Mouse (Mus musculus): Measurements from ENCODE around the gene Fam133b. TPM values are rescaled to one million over a fixed set of nuclear protein-coding genes. Genes with fewer than 3 reads are reported as not detected.

Fam133b gene
- polyA plus RNA-seq, 1 experiment from 2014 or later: 36.6 TPM

DNA sequence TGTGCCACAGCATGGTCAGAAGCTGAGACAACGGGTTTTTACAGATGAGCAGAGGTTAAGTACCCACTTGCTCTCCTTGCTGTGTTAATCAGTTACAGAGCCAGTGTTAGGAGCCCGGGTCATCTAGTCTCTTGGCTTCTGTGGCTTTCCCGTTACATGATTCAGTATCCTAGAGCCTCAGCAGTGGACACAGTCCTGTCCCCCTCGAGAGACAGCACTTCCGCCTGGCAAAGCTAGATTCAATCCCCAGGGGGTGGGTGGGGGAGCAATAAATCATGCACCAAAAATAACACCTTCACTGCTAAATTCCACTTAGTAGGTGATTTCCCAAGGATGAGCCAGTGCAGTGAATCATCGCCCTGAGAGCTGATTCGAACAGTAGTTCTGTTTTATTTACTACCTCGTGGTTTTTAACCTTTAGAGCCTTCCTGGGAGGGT lies 42.0 kb upstream of the Fam133b start:
- no peaks in the 10 kb centered on the region for H3K9me3 ChIP-seq (ENCODE audit: low read depth, low read length)
- TF ChIP-seq CTCF (IDR thresholded peaks at IDR 0.05; ENCODE audit: low read depth): no peak
- ATAC-seq (ENCODE audit: insufficient read depth) (no peak), DNase-seq (no peak)
- H3K27me3 ChIP-seq (ENCODE audit: insufficient read depth, low read length): no peaks in the 10 kb centered on the region
- no peak overlapping the region for H3K9ac ChIP-seq
- 30% methylated on average over 8 of the region's 8 CpGs for WGBS
- H3K36me3 ChIP-seq (ENCODE audit: insufficient read depth): no peaks in the 10 kb centered on the region
- peak overlapping the region; percentile 27; the same call in 1 of the 2 replicates for H3K27ac ChIP-seq (ENCODE audit: low read depth)
- H3K4me2 ChIP-seq: no peak overlapping the region
- H3K4me3 ChIP-seq (ENCODE audit: low read depth, low read length): no peak overlapping the region
- H3K4me1 ChIP-seq (ENCODE audit: insufficient read depth): peaks cover 14% of the 10 kb centered on the region

DNA sequence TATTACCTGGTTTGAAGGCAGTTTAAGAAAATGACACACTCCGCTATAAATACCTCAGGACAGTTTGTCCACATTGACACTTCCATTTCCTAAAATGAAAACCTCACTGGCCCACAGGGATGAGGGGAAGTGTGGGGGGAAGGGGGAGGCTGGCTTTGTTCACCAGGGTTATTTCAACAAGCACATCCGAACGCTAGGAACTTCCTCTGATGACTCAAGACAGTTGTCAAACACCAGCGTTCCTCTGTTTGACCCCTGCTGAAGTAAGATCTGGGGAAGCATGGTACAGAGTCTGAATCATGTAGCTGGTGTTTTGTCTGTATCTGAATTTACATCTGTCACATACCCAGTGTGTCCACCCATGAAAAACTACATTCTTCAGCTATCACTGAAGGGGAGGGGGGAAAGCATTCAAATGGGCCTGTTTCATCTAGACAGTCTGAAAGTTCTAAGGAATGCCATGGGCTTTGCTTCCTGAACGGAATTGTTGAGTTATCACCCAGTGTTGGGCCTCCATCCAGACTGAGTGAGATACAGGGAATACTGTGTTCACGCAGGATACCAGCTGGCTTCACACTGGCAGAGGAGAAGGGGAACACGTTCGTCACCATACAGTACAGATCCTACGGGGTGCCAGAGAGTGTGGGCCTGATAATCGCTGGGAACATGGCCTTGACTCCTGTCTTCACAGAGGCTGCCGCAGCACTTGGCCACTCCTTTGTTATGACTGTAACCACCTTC lies 40.9 kb upstream of the Fam133b start:
- ATAC-seq (ENCODE audit: insufficient read depth) (peak; percentile 76), DNase-seq (peak; percentile 66)
- Histone ChIP-seq H3K4me1 (ENCODE audit: insufficient read depth) (peaks cover 14% of the 10 kb centered on the region), H3K27ac (ENCODE audit: low read depth) (peak overlapping the region; percentile 69), H3K36me3 (ENCODE audit: insufficient read depth) (no peaks in the 10 kb centered on the region), H3K9ac (no peak overlapping the region), H3K4me2 (no peak overlapping the region), H3K27me3 (ENCODE audit: insufficient read depth, low read length) (no peaks in the 10 kb centered on the region), H3K4me3 (ENCODE audit: low read depth, low read length) (no peak overlapping the region), H3K9me3 (ENCODE audit: low read depth, low read length) (no peaks in the 10 kb centered on the region)
- TF ChIP-seq CTCF (IDR thresholded peaks at IDR 0.05; ENCODE audit: low read depth): no peak
- 26% methylated on average over 11 of the region's 11 CpGs for WGBS

DNA sequence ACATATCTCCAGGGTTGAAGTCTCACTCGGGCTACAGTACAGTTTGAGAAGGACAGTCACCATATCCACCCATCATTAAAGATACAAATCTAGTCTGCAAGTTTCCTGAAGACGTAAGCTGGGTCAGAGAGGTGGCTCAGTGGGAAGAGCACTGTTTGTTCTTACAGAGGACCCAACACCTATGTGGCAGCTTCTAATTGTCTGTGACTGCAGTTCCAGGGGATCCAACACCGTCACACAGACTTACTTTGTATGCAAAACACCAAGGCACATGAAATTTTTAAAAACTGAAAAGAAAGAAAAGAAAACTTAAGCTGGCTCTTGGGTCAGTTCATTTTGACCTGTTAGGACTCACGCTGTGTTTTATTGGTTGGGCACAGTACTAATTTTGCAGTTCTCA lies 40.3 kb upstream of the Fam133b start:
- no peak for TF ChIP-seq CTCF (IDR thresholded peaks at IDR 0.05; ENCODE audit: low read depth)
- H3K9ac ChIP-seq: no peak overlapping the region
- 61% methylated on average over 4 of the region's 4 CpGs for WGBS
- H3K27me3 ChIP-seq (ENCODE audit: insufficient read depth, low read length): no peaks in the 10 kb centered on the region
- H3K9me3 ChIP-seq (ENCODE audit: low read depth, low read length): no peaks in the 10 kb centered on the region
- peaks cover 14% of the 10 kb centered on the region for H3K4me1 ChIP-seq (ENCODE audit: insufficient read depth)
- peak overlapping the region; percentile 69; the same call in 1 of the 2 replicates for H3K27ac ChIP-seq (ENCODE audit: low read depth)
- ATAC-seq (ENCODE audit: insufficient read depth) (peak; percentile 21; the same call in 1 of the 2 replicates), DNase-seq (no peak)
- H3K4me3 ChIP-seq (ENCODE audit: low read depth, low read length): no peak overlapping the region
- no peaks in the 10 kb centered on the region for H3K36me3 ChIP-seq (ENCODE audit: insufficient read depth)
- no peak overlapping the region for H3K4me2 ChIP-seq

DNA sequence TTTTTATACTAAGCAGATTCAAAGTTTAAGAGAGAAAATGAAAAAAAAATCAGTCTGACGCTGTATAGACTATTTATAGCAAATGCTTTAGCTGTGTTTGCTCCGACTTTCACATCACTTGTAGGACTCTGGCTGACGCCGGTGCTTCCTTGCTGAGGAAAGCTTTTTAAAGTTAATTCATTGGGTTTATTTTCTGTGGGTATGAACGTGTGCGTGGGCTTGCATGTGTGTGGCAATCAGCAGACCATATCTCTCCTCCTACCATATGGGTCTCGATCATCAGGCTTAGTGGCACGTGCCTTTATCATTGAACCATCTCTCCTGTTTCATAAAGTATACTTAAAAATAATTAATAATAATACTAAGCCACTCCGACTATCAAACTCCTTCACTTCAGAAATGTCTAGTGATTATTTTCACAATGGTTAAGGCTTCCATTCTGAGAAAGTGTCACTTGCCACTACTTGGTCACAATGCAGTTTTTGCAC lies 39.8 kb upstream of the Fam133b start:
- Histone ChIP-seq H3K4me2 (no peak overlapping the region), H3K4me1 (ENCODE audit: insufficient read depth) (peaks cover 14% of the 10 kb centered on the region), H3K4me3 (ENCODE audit: low read depth, low read length) (no peak overlapping the region), H3K9ac (no peak overlapping the region), H3K27me3 (ENCODE audit: insufficient read depth, low read length) (no peaks in the 10 kb centered on the region), H3K36me3 (ENCODE audit: insufficient read depth) (no peaks in the 10 kb centered on the region), H3K27ac (ENCODE audit: low read depth) (no peak overlapping the region), H3K9me3 (ENCODE audit: low read depth, low read length) (no peaks in the 10 kb centered on the region)
- no peak for TF ChIP-seq CTCF (IDR thresholded peaks at IDR 0.05; ENCODE audit: low read depth)
- DNase-seq: no peak
- no peak for ATAC-seq (ENCODE audit: insufficient read depth)
- WGBS: 67% methylated on average over 9 of the region's 9 CpGs

DNA sequence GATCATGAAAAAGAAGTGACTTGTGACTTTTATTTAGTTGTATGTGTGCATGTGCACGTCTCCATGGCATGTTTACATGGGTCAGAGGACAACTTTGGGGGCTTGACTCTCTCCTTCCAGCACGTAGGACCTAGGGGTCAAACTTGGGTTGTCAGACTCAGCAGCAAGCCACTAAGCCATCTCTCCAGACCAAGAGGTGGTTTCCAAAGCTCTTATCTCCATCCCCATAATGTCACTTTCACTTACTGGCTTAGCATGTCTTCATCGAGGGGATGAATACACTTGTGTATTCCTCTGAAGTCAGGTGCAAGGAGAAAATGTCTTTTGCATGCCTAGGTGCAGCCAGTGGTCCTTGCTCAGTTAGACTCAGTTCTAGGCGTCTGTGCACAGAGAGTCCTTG lies 39.2 kb upstream of the Fam133b start:
- H3K4me3 ChIP-seq (ENCODE audit: low read depth, low read length): no peak overlapping the region
- H3K36me3 ChIP-seq (ENCODE audit: insufficient read depth): no peaks in the 10 kb centered on the region
- DNase-seq (no peak), ATAC-seq (ENCODE audit: insufficient read depth) (no peak)
- no peak overlapping the region for H3K27ac ChIP-seq (ENCODE audit: low read depth)
- WGBS: 50% methylated on average over 4 of the region's 4 CpGs
- no peak for TF ChIP-seq CTCF (IDR thresholded peaks at IDR 0.05; ENCODE audit: low read depth)
- peaks cover 14% of the 10 kb centered on the region for H3K4me1 ChIP-seq (ENCODE audit: insufficient read depth)
- H3K27me3 ChIP-seq (ENCODE audit: insufficient read depth, low read length): no peaks in the 10 kb centered on the region
- no peaks in the 10 kb centered on the region for H3K9me3 ChIP-seq (ENCODE audit: low read depth, low read length)
- no peak overlapping the region for H3K4me2 ChIP-seq
- H3K9ac ChIP-seq: no peak overlapping the region

DNA sequence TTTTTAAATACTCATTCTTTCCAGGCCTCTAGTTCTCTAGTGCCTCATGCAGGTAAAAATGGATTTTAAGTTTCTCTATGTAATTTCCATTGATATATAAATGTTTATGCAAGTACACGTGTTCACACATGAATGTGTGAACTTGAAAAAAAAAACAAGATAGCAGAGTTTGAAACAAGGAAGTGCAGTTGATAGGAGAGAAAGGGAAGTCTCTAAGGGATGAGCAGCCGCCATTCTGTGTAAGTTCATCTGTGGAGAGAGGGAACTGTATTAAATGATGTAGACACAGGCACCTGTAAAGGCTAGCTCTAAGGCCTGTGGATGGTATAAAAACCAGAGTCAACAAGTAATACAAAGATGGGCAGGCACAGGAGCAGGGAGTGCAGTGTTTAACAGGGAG lies 38.1 kb upstream of the Fam133b start:
- Histone ChIP-seq H3K4me2 (no peak overlapping the region), H3K36me3 (ENCODE audit: insufficient read depth) (no peaks in the 10 kb centered on the region), H3K4me3 (ENCODE audit: low read depth, low read length) (no peak overlapping the region), H3K27me3 (ENCODE audit: insufficient read depth, low read length) (no peaks in the 10 kb centered on the region), H3K9me3 (ENCODE audit: low read depth, low read length) (no peaks in the 10 kb centered on the region), H3K9ac (no peak overlapping the region), H3K4me1 (ENCODE audit: insufficient read depth) (peaks cover 14% of the 10 kb centered on the region), H3K27ac (ENCODE audit: low read depth) (no peak overlapping the region)
- ATAC-seq (ENCODE audit: insufficient read depth) (no peak), DNase-seq (no peak)
- TF ChIP-seq CTCF (IDR thresholded peaks at IDR 0.05; ENCODE audit: low read depth): no peak
- WGBS: 56% methylated on average over 2 of the region's 2 CpGs

DNA sequence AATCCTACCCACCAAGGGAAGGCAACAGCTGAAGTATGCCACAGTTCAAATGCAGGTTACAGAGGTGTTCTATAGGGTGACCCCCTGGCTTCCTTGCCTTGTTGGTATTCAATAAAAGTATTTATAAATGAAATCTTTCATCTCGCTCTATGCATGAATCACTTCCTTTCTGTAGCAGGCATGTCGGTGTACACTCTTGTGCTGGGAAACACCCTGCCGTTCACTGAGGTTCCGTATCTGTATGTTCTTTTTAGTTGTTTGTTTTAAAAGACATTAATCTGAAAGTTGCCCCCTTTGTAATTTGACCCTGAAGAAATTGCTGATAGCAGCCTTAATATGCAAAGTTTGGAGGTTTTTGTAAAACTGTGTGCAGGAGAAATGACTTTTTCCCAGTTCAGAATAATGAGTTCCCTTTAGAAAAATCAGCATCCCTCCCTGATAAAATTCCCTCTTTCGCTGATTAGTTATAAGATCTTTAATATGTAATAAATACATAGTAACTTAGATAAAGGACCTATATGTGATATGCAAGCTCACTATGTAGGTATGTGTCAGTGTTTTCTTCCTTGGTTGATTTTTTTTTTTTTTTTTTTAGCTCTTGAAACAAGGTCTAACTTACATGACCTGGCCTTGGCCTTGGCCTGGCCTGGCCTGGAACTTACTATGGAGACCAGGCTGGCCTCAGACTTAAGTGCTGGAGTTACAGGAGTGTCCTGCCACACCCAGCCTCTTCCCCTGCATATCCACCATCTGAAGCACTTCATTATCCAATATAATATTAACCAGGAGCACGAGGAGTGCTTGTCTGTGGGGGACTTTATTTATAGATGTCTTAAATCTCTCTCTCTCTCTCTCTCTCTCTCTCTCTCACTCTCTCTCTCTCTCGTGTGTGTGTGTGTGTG lies 34.9 kb upstream of the Fam133b start:
- no peak for DNase-seq
- H3K4me2 ChIP-seq: no peak overlapping the region
- peaks cover 3% of the 10 kb centered on the region; the same call in 1 of the 2 replicates for H3K4me1 ChIP-seq (ENCODE audit: insufficient read depth)
- no peaks in the 10 kb centered on the region for H3K27me3 ChIP-seq (ENCODE audit: insufficient read depth, low read length)
- WGBS: 37% methylated on average over 7 of the region's 7 CpGs
- H3K36me3 ChIP-seq (ENCODE audit: insufficient read depth): no peaks in the 10 kb centered on the region
- H3K9ac ChIP-seq: no peak overlapping the region
- H3K4me3 ChIP-seq (ENCODE audit: low read depth, low read length): no peak overlapping the region
- no peaks in the 10 kb centered on the region for H3K9me3 ChIP-seq (ENCODE audit: low read depth, low read length)
- ATAC-seq (ENCODE audit: insufficient read depth): no peak
- no peak for TF ChIP-seq CTCF (IDR thresholded peaks at IDR 0.05; ENCODE audit: low read depth)
- H3K27ac ChIP-seq (ENCODE audit: low read depth): no peak overlapping the region

All from lung, embryonic 14.5 days (tissue).